Mouse (Mus musculus) central nervous system, embryonic 11.5 days (tissue): ENCODE data around the gene Rnf31. TPM values are rescaled to one million over a fixed set of nuclear protein-coding genes. Genes with fewer than 3 reads are reported as not detected.

ENCODE experiments used
- polyA plus RNA-seq: library from polyadenylated mRNA; depleted of rRNA; stranded (reverse); fragments of >200 nt; gene quantifications from 2 replicates; pipeline ENCODE4 v1.2.3, GENCODE M21; 2012; rRNA removed

The Rnf31 gene
- polyA plus RNA-seq, result 22.3 and 22.4 TPM in 2 replicates

GRCm38 (mm10) chr14:55591331-55591891, at the start of gene Rnf31:
TSS of gene Rnf31 (plus strand) at chr14:55591708.

DNA sequence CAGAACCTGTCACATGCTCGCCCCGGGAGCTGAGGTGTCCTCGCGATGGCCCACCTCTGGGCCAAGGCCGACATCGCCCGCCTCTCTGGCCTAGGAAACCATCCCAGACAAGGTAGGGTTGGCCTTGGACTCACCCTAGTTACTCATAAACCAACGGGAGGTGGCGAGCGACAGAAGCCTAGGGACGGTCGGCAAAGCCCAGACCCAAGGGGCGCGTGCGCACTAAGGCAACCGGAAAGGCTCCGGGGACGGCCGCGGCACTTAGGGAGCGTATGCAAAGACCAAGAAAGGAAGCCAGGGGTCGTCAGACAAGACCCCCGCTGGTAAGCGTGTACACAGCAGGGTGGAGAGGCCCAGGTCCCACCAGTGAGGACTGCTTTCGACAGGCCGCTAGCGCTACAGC, 31.7 kb upstream of the Rnf31 start, which contains the start of gene Dcaf11:
Gene Dcaf11, plus strand, starts transcription at position 208 of the 403 bp plus-strand sequence.

GRCm38 (mm10) chr14:55560202-55561073, 31.1 kb upstream of the Rnf31 start, which contains the start of gene A730061H03Rik:
TSS of gene A730061H03Rik (minus strand) at chr14:55560406.

GRCm38 (mm10) chr14:55575302-55575701, 16.2 kb upstream of the Rnf31 start, which contains the start of gene Fitm1:
TSS of gene Fitm1 (plus strand) at chr14:55575617.

DNA sequence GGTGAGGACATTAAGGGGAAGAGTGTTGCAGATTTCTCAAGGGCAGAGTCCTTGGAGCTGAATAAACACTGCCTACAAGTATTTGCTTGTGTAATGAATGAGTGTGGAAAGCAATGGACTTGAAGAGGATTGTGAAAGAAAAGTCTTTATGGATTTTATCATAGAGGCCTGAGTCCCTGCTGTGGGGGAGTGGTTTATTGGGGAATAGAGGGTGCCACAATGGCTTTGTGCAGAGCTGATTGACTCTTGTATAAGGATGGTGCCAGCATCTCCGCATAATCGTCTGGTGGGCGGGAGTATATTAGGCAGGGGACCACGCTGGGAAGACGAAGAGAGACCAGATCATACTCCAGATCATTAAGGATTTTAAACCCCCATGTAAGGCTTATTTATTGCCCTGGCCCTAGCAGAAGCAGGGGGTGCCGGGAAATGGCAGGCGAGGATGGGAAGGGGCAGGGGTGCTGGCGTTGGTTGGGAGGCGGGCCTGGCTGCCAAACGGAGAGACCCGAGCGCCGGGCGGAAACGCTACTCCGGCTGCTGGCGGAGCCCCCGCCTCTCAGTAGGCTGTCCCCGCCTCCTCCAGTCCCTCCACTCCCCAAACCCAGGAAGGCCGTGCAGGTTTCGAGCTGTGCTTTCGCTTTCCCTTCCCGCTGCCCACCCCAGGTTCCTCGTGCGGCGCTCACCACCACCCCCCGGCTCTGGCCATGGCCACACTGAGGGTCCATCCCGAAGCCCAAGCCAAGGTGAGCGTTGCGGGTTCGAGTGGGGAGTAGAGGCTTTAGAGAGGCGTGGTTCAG, 13.4 kb upstream of the Rnf31 start, which contains the start of gene Psme1:
Gene Psme1, plus strand, starts transcription at position 253 of the 797 bp plus-strand sequence.

GRCm38 (mm10) chr14:55584702-55585565, 6.6 kb upstream of the Rnf31 start, which contains the start of gene Emc9:
TSS of gene Emc9 (minus strand) at chr14:55585302.

DNA sequence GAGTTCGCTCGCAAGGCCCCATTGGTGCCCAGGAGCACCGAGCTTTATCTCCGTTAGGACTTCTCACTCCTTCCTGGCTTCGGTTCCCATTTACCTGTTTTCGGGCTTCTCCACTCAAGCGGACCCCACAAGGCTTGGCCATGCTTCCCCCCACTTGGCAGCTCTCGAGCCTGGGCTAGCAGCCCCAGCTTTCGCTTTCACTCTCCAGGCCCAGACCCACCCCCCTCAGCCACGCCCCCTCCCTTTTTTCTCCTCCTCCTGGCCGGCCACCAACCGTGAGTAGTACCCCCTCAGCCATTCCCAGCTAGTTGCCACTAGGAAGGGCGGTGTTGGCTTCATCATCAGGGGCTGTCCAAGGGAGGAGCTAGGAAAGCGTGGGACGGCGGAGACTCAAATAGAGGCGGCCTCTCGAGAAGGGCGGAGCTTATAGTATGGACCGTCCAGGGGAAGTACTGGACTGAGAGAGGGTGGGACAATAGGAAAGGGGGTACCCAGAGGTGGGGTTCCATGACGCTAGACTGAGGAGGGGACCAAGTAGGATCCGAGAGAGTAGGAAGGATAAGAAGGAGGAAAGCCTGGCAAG, 669 bp upstream of the Rnf31 start, which contains the start of gene Psme2:
Gene Psme2, minus strand, starts transcription at position 366 of the 583 bp plus-strand sequence.

DNA sequence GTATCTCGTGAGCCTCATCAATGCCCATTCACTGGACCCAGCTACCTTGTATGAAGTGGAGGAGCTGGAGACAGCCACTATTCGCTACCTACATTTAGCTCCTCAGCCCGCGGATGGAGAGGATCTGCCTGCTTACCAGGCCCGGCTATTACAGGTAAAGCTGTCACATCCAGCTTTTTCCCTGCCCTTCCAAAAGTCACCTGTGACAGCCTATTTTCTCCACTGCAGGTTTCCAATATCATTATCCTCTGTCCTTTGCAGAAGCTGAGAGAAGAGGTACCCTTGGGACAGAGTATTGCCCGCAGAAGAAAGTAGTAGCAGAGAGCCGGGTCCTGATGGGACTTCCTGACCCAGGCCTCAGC, 11.7 kb downstream of the Rnf31 start, which contains the start of gene Irf9:
Gene Irf9, plus strand, starts transcription at position 301 of the 362 bp plus-strand sequence.

GRCm38 (mm10) chr14:55617822-55618221, 26.3 kb downstream of the Rnf31 start, which contains the start of gene Rec8:
TSS of gene Rec8 (plus strand) at chr14:55618037.

DNA sequence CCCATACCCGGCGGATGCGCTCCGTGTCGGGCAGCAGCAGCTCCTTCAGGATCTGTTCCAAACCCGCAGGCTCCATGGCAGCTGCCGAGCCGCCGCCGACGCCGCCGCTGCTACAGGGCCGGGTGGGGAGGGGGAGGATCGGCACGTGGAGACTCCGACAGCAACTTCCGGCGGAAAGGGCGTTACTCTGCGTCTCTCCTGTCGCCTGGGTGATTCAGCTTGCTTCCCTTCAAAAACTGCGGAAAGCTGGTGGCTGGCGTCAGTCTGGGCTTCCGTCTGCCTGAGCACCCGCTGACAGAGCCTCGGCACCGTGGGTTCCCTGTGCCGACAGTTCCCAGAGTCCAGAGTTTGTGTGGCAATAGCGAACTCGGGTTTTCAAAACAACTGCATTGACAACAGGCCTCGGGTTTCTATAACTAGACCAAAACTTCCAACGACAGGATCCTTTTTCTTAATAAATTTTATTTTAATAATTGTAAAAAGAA, 44.1 kb downstream of the Rnf31 start, which contains the start of gene Ipo4:
Gene Ipo4, minus strand, starts transcription at position 435 of the 485 bp plus-strand sequence.

GRCm38 (mm10) chr14:55637795-55638194, 46.3 kb downstream of the Rnf31 start, which contains the start of gene Gm49378:
TSS of gene Gm49378 (minus strand) at chr14:55637895.

DNA sequence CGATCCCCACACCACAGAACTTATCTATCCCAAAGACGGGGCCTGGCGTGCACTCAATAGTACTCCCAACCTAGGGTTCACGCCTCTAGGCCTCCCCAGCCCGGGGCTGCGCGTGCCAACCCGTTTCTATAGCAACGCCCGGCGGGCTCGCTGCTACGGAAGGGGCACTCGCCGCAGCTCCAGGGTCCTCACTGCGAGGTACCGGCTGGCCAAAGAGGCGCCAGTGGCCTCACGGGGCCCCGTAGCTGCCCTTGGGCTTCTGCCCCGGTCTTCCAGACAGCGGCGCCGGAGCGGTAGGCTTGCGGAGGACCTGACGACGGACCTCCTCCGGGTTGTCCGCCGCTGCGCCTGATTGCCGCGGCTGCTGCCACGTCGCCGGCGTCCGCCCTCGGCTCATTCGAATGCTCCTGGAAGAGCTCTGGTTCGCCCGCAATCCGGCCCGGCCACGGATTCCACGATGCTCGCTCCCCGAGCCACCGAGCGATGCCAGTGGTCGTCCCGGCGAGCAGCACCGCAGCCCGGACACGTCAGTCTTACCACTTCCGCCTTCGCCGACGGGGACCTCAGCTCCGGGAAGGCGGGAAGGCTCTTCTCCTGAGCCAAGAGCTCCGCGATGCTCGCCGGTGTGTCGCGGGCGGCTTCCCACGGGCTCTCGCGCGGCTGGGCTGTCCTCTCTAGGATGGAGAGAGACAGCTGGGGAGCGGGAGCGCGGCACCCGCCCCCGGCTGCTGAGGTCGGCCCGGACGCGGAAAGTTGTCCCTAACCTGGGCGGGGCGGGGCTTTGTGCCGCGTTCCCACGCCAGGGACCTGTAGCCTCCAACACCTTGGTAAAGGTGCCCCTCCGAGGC, 51.8 kb downstream of the Rnf31 start, which contains the start of gene Tm9sf1:
Gene Tm9sf1, minus strand, starts transcription at position 747 of the 848 bp plus-strand sequence.

GRCm38 (mm10) chr14:55649884-55650283, 58.4 kb downstream of the Rnf31 start, which contains the start of gene Tssk4:
TSS of gene Tssk4 (plus strand) at chr14:55650184.

Other genes with a start within 250 kb of the Rnf31 start
- gene Dhrs4, start 113.0 kb upstream of the Rnf31 start, polyA plus RNA-seq, result 48.2 and 49.4 TPM in 2 replicates
- gene Carmil3, start 101.1 kb upstream of the Rnf31 start, polyA plus RNA-seq, result 55.6 and 61.7 TPM in 2 replicates
- 0.79 and 1.2 TPM in 2 replicates for gene Cpne6, start 81.3 kb upstream of the Rnf31 start, polyA plus RNA-seq
- 0.09 and 0.11 TPM in 2 replicates for gene Nrl, start 66.7 kb upstream of the Rnf31 start, polyA plus RNA-seq
- gene Pck2, start 51.4 kb upstream of the Rnf31 start, polyA plus RNA-seq, result 17.8 and 25.7 TPM in 2 replicates
- 63.0 and 75.5 TPM in 2 replicates for gene Dcaf11, start 31.7 kb upstream of the Rnf31 start, polyA plus RNA-seq
- gene A730061H03Rik, start 31.3 kb upstream of the Rnf31 start, polyA plus RNA-seq, result 0.18 and 0.30 TPM in 2 replicates
- gene Fitm1, start 16.1 kb upstream of the Rnf31 start, polyA plus RNA-seq, result 1.3 and 8.1 TPM in 2 replicates
- gene Psme1, start 13.6 kb upstream of the Rnf31 start, polyA plus RNA-seq, result 75.5 and 136 TPM in 2 replicates
- 7.7 TPM in 2 replicates for gene Emc9, start 6.4 kb upstream of the Rnf31 start, polyA plus RNA-seq
- 72.7 and 98.9 TPM in 2 replicates for gene Psme2, start 595 bp upstream of the Rnf31 start, polyA plus RNA-seq
- 19.0 and 20.1 TPM in 2 replicates for gene Irf9, start 11.9 kb downstream of the Rnf31 start, polyA plus RNA-seq
- gene Rec8, start 26.3 kb downstream of the Rnf31 start, polyA plus RNA-seq, result 17.0 and 19.2 TPM in 2 replicates
- 119 and 120 TPM in 2 replicates for gene Ipo4, start 44.2 kb downstream of the Rnf31 start, polyA plus RNA-seq
- gene Gm49378, start 46.2 kb downstream of the Rnf31 start, polyA plus RNA-seq, result 3.4 and 4.1 TPM in 2 replicates
- gene Tm9sf1, start 52.1 kb downstream of the Rnf31 start, polyA plus RNA-seq, result 52.0 and 59.3 TPM in 2 replicates
- gene Tssk4, start 58.5 kb downstream of the Rnf31 start, polyA plus RNA-seq, result 2.4 TPM in 2 replicates
- gene Mdp1, start 68.8 kb downstream of the Rnf31 start, polyA plus RNA-seq, result 54.9 and 66.5 TPM in 2 replicates
- gene Gmpr2, start 80.2 kb downstream of the Rnf31 start, polyA plus RNA-seq, result 40.5 and 45.5 TPM in 2 replicates
- gene Nedd8, start 80.4 kb downstream of the Rnf31 start, polyA plus RNA-seq, result 438 and 468 TPM in 2 replicates
- 48.1 and 69.4 TPM in 2 replicates for gene Tinf2, start 90.1 kb downstream of the Rnf31 start, polyA plus RNA-seq
- gene Tgm1, start 122.2 kb downstream of the Rnf31 start, polyA plus RNA-seq, result 0.82 and 0.91 TPM in 2 replicates
- gene Rabggta, start 130.6 kb downstream of the Rnf31 start, polyA plus RNA-seq, result 27.0 and 29.8 TPM in 2 replicates
- 64.8 and 70.9 TPM in 2 replicates for gene Dhrs1, start 154.0 kb downstream of the Rnf31 start, polyA plus RNA-seq
- gene Nop9, start 154.0 kb downstream of the Rnf31 start, polyA plus RNA-seq, result 24.1 and 26.2 TPM in 2 replicates
- gene Cideb, start 166.8 kb downstream of the Rnf31 start, polyA plus RNA-seq, result 1.9 and 2.2 TPM in 2 replicates
- 0.31 and 0.32 TPM in 2 replicates for gene Ltb4r2, start 169.7 kb downstream of the Rnf31 start, polyA plus RNA-seq
- gene Ltb4r1, start 174.3 kb downstream of the Rnf31 start, polyA plus RNA-seq, result 0.43 and 0.58 TPM in 2 replicates
- 3.7 and 15.6 TPM in 2 replicates for gene Adcy4, start 192.4 kb downstream of the Rnf31 start, polyA plus RNA-seq
- 7.1 and 18.8 TPM in 2 replicates for gene Ripk3, start 197.2 kb downstream of the Rnf31 start, polyA plus RNA-seq
- 43.3 and 96.2 TPM in 2 replicates for gene Nfatc4, start 231.4 kb downstream of the Rnf31 start, polyA plus RNA-seq